Mouse (Mus musculus) liver, postnatal 0 days (tissue): Measurements from ENCODE around the gene Thap12. TPM values are rescaled to one million over a fixed set of nuclear protein-coding genes. Genes with fewer than 3 reads are reported as not detected.

Experiments
- ATAC-seq: fragments of 200-750 bp; cut with Nextera tagmentation; 2 replicates; pipeline ENCODE4 v1.8.0; 2017; ENCODE audit warnings: mild to moderate bottlenecking, moderate library complexity
- DNase-seq: peaks from one replicate; pipeline ENCODE4 v3.0.0-alpha.2; 2016
- H3K27ac ChIP-seq: fragments of 300-500 bp; sonication (generic); 2 replicates; pipeline ENCODE4 v1.5.1; 2014; ENCODE audit warnings: antibody characterized with exemption, moderate library complexity, mild to moderate bottlenecking, low read depth
- H3K27me3 ChIP-seq: fragments of 300-500 bp; sonication (generic); 2 replicates; pipeline ENCODE4 v1.6.1; 2014; ENCODE audit warnings: low read length, control low read depth, mixed read lengths; ENCODE audit not compliant: insufficient read depth
- H3K36me3 ChIP-seq: fragments of 300-500 bp; sonication (generic); replicated peaks from 2 replicates; pipeline ENCODE4 v1.6.1; 2014; ENCODE audit warnings: mild to moderate bottlenecking, control low read depth, low read length, moderate library complexity, mixed read lengths; ENCODE audit not compliant: insufficient read depth
- H3K4me1 ChIP-seq: fragments of 300-500 bp; sonication (generic); 2 replicates; pipeline ENCODE4 v1.6.1; 2014; ENCODE audit warnings: antibody characterized with exemption, mild to moderate bottlenecking, control low read depth; ENCODE audit not compliant: insufficient read depth
- H3K4me2 ChIP-seq: fragments of 300-500 bp; sonication (generic); 2 replicates; pipeline ENCODE4 v1.6.1; 2014; ENCODE audit warnings: low read depth, mild to moderate bottlenecking, low read length, moderate library complexity, mixed read lengths
- H3K4me3 ChIP-seq: fragments of 300-500 bp; sonication (generic); 2 replicates; pipeline ENCODE4 v1.5.1; 2014; ENCODE audit warnings: low read depth, low read length
- H3K9ac ChIP-seq: fragments of 300-500 bp; sonication (generic); replicated peaks from 2 replicates; pipeline ENCODE4 v1.6.1; 2014; ENCODE audit warnings: mild to moderate bottlenecking, moderate library complexity
- H3K9me3 ChIP-seq: fragments of 300-500 bp; sonication (generic); 2 replicates; pipeline ENCODE4 v1.6.1; 2016; ENCODE audit warnings: mild to moderate bottlenecking, control low read depth, low read length, mixed read lengths
- CTCF ChIP-seq: sonication (generic); IDR thresholded peaks from 2 replicates; pipeline ENCODE4 v1.5.1; 2016; ENCODE audit warnings: antibody characterized with exemption, low read depth
- EP300 ChIP-seq: IDR thresholded peaks from 2 replicates; pipeline ENCODE4 v1.6.1; 2016; ENCODE audit warnings: antibody characterized with exemption, low read depth, mild to moderate bottlenecking
- WGBS: fragments of 180-500 bp; shearing (Covaris S2); extraction: QIAGEN DNeasy Blood & Tissue Kit; methylation state at CpG from one replicate; pipeline ENCODE4 v1.1.7; 2014; ENCODE audit not compliant: insufficient replicate concordance; 5-methylcytosine and 5-hydroxymethylcytosine counted together
- polyA plus RNA-seq: library from polyadenylated mRNA; unstranded; fragments of >200 nt; fragmentation: Nextera tagmentation; extraction: Ambion mirVana; gene quantifications from 2 replicates; pipeline ENCODE4 v1.2.1, GENCODE M21; 2015

The Thap12 gene
- polyA plus RNA-seq: 14.0 and 15.7 TPM in 2 replicates

DNA sequence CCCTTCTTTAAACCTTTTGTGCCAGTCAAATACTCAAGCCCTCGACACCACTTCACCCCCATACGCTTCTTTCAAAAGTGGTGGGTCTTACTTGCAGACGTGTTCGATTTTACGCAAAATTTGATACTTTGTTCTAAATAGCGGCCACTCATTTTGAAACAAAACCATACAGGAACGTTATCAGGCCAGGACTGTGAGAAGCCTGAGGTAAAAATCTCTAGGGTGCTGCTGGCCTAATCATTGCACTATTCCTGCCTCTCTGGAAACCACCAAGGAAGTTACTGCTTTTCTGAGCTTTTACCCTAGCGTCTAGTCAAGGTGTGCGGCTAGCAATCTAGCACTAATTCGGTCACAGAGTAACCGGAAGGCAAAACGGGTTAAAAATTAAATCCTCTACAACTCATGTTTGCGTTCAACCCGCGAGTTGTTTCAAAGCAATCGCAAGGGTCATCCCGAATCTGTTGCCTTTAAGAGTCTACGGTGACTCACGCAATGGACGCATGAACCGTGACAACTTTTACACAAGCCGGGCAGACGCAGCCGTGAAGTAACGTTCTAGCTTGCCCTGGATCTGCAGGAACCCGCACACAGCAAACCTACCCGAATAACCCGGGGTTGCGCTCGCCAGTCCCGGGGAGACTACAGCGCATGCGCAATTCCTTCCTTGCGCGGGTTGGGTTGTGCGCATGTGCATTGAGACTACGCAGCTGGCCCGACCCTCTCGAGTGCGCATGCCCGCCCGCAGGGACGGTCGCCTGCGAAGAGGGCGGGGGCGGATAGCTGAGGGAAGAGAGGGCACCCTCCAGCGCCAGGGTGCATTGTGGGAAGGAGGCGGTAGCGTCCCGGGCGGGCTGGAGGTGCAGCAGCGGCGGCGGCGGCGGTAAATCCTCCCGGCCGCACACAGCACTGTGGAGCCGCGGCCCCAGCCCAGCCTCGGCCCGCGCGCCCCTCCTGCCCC lies at the start of gene Thap12:
Gene Thap12, plus strand, starts transcription at position 821 of the 958 bp plus-strand sequence.
- H3K27ac ChIP-seq: peak within 1 kb of the TSS; percentile 89
- TF ChIP-seq EP300 (no peak), CTCF (peak; percentile 64)

GRCm38 (mm10) chr7:98655681-98656530 lies 47.0 kb upstream of the Thap12 start:
- Histone ChIP-seq H3K4me3 (peak overlapping the region; percentile 92), H3K27me3 (no peaks in the 10 kb centered on the region), H3K9ac (peak overlapping the region; percentile 90), H3K4me1 (peaks cover 14% of the 10 kb centered on the region), H3K4me2 (peak overlapping the region; percentile 79), H3K36me3 (peaks cover 30% of the 10 kb centered on the region), H3K27ac (peak overlapping the region; percentile 90), H3K9me3 (no peaks in the 10 kb centered on the region)
- peak; percentile 85 for DNase-seq
- peak; percentile 46 for ATAC-seq
- TF ChIP-seq CTCF (peak; percentile 40), EP300 (no peak)
- WGBS: 1% methylated on average over 70 of the region's 74 CpGs

More for the DNA sequence above, at the start of gene Thap12:
- Histone ChIP-seq H3K36me3 (no peaks in the 10 kb centered on the region), H3K4me1 (peaks cover 21% of the 10 kb centered on the region), H3K9me3 (no peaks in the 10 kb centered on the region), H3K27me3 (no peaks in the 10 kb centered on the region), H3K4me3 (peak within 1 kb of the TSS; percentile 79), H3K4me2 (peak within 1 kb of the TSS; percentile 95), H3K9ac (peak within 1 kb of the TSS; percentile 88)
- ATAC-seq (peak; percentile 95), DNase-seq (peak; percentile 99)
- 1% methylated on average over 53 of the region's 65 CpGs for WGBS

DNA sequence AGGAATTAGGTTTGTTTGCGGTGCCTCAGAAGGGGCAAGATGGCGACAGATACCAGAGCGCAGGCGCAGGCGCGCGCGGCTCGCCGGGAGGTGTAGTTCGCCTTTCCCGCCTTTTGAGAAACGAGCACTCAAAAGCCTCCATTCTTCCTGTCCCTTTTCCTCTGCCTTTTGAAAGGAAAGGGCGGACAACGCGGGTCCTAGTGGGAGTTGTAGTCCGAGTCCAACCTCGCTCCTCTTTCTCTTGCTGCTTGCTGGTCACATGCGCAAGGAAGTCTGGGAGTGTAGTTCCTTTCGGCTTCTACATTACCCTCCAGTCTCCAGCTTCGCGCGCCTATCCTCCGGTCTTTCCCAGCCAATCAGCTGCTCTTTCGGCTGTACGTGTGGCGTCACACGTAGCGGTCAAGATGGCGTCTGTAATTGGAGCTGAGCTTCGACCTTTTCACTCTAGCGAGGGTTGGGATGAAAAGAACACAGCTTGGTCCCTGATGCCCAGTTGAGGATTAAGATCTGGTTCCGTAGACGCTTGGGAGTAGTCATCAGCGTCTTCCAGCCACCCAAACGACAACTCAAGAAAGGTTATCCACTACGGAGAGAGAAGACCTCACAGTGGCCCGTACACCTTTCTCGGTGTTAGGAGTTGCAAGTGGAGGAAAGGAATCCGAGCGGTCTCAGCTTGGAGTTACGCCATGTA lies 46.2 kb upstream of the Thap12 start, which contains the start of gene Emsy:
Gene Emsy, minus strand, starts transcription at position 253 of the 691 bp plus-strand sequence.
- H3K9me3 ChIP-seq: no peaks in the 10 kb centered on the region
- peak within 1 kb of the TSS; percentile 90 for H3K9ac ChIP-seq
- DNase-seq (peak; percentile 93), ATAC-seq (peak; percentile 93)
- H3K27me3 ChIP-seq: no peaks in the 10 kb centered on the region
- H3K4me2 ChIP-seq: peak within 1 kb of the TSS; percentile 79
- TF ChIP-seq CTCF (no peak), EP300 (peak; percentile 25; the same call in 1 of the 2 replicates)
- peak within 1 kb of the TSS; percentile 90 for H3K27ac ChIP-seq
- H3K4me1 ChIP-seq: peaks cover 14% of the 10 kb centered on the region
- H3K4me3 ChIP-seq: peak within 1 kb of the TSS; percentile 92
- H3K36me3 ChIP-seq: peaks cover 26% of the 10 kb centered on the region
- WGBS: under 1% methylated on average over 42 of the region's 42 CpGs

GRCm38 (mm10) chr7:98665166-98665565 lies 37.7 kb upstream of the Thap12 start:
- no peak overlapping the region for H3K4me2 ChIP-seq
- no peak overlapping the region for H3K9ac ChIP-seq
- TF ChIP-seq EP300: no peak
- no peak for TF ChIP-seq CTCF
- H3K4me3 ChIP-seq: no peak overlapping the region
- no peaks in the 10 kb centered on the region for H3K27me3 ChIP-seq
- no peaks in the 10 kb centered on the region for H3K9me3 ChIP-seq
- DNase-seq (no peak), ATAC-seq (no peak)
- no peaks in the 10 kb centered on the region for H3K36me3 ChIP-seq
- 81% methylated on average over 5 of the region's 5 CpGs for WGBS
- no peak overlapping the region for H3K27ac ChIP-seq
- no peaks in the 10 kb centered on the region for H3K4me1 ChIP-seq

- no peak overlapping the region for H3K4me3 ChIP-seq
- H3K27me3 ChIP-seq: no peaks in the 10 kb centered on the region
- no peaks in the 10 kb centered on the region for H3K36me3 ChIP-seq
- TF ChIP-seq CTCF: no peak
- no peak for TF ChIP-seq EP300
- no peak overlapping the region for H3K4me2 ChIP-seq
- H3K9ac ChIP-seq: no peak overlapping the region
- no peaks in the 10 kb centered on the region for H3K4me1 ChIP-seq
- no peak overlapping the region for H3K27ac ChIP-seq
- H3K9me3 ChIP-seq: no peaks in the 10 kb centered on the region
- DNase-seq (no peak), ATAC-seq (no peak)
- WGBS: 73% methylated on average over 6 of the region's 6 CpGs
Observed at GRCm38 (mm10) chr7:98665726-98666125, 37.2 kb upstream of the Thap12 start.
